10 mouse cellular contexts compared by ENCODE assay signal in genomic region chr10:53517770-53518598, GRCm38 (mm10).
DNase-seq lines count a peak whose midpoint lies in the region; ATAC-seq lines count a peak whose summit lies in the region.
"Had no signal": no experiment of that assay in that cellular context is flagged by ENCODE, and none has a peak within 500 bp of the region (broad histone marks: within the 10 kb centered on the region; RNA-seq: fewer than 3 reads in every experiment).

No protein-coding gene starts in this region.

- DNase-seq in heart, postnatal 4 days: no peak
- peak; percentile 81 for DNase-seq in MN1 (ENCODE audit: low spot score)
- no peak for DNase-seq in urinary bladder, postnatal 4 days (ENCODE audit: low spot score in 2 of 2)
- no peak for DNase-seq in urinary bladder, postnatal 25 days (ENCODE audit: low spot score)
- DNase-seq: right cerebral cortex, postnatal 25 days; thymus, postnatal 4 days had no signal

- H3K27me3 ChIP-seq in heart, embryonic 16.5 days (ENCODE audit: control insufficient read depth, insufficient read depth, low read length): no peaks in the 10 kb centered on the region
- H3K27me3 ChIP-seq in embryonic facial prominence, embryonic 15.5 days: no peaks in the 10 kb centered on the region
- no peaks in the 10 kb centered on the region for H3K27me3 ChIP-seq in midbrain, embryonic 13.5 days

- H3K9me3 ChIP-seq in heart, embryonic 16.5 days (replicated peaks; ENCODE audit: control insufficient read depth, low read length): no peaks in the 10 kb centered on the region
- H3K9me3 ChIP-seq in embryonic facial prominence, embryonic 15.5 days (replicated peaks): no peaks in the 10 kb centered on the region
- H3K9me3 ChIP-seq in midbrain, embryonic 13.5 days: no peaks in the 10 kb centered on the region

- peaks cover 13% of the 10 kb centered on the region for H3K4me1 ChIP-seq in heart, embryonic 16.5 days (ENCODE audit: control insufficient read depth, insufficient read depth, low read length)
- peaks cover 12% of the 10 kb centered on the region for H3K4me1 ChIP-seq in embryonic facial prominence, embryonic 15.5 days
- peaks cover 17% of the 10 kb centered on the region for H3K4me1 ChIP-seq in midbrain, embryonic 13.5 days (replicated peaks)

- peak overlapping the region; percentile 30 for H3K4me2 ChIP-seq in heart, embryonic 16.5 days (ENCODE audit: low read depth, low read length)
- no peak overlapping the region for H3K4me2 ChIP-seq in embryonic facial prominence, embryonic 15.5 days (replicated peaks)
- H3K4me2 ChIP-seq in midbrain, embryonic 13.5 days (replicated peaks): no peak overlapping the region

- H3K27ac ChIP-seq in heart, embryonic 16.5 days (ENCODE audit: low read length): peak overlapping the region; percentile 75
- peak overlapping the region; percentile 72 for H3K27ac ChIP-seq in embryonic facial prominence, embryonic 15.5 days (replicated peaks)
- 0 out of 2 replicates have a peak overlapping the region, but pooled peaks have one; percentile 57 for H3K27ac ChIP-seq in midbrain, embryonic 13.5 days

- ATAC-seq in heart, embryonic 16.5 days (replicated peaks; ENCODE audit: extremely low read depth, insufficient read depth, low FRiP score): no peak
- no peak for ATAC-seq in embryonic facial prominence, embryonic 15.5 days (ENCODE audit: insufficient number of reproducible peaks, low FRiP score, low TSS enrichment, low read depth)
- peak; percentile 59; the same call in 1 of the 2 replicates for ATAC-seq in midbrain, embryonic 13.5 days
- no peak for ATAC-seq in erythroid progenitor cell, adult 5-6 weeks (replicated peaks; ENCODE audit: low FRiP score, poor library complexity, severe bottlenecking)

- 78% methylated on average over 14 of the region's 14 CpGs for WGBS in heart, embryonic 16.5 days
- WGBS in embryonic facial prominence, embryonic 15.5 days: 56% methylated on average over 14 of the region's 14 CpGs
- 62% methylated on average over 14 of the region's 14 CpGs for WGBS in midbrain, embryonic 13.5 days

- H3K4me3 ChIP-seq in heart, embryonic 16.5 days (ENCODE audit: low read length): no peak overlapping the region
- H3K4me3 ChIP-seq in embryonic facial prominence, embryonic 15.5 days (replicated peaks): no peak overlapping the region
- no peak overlapping the region for H3K4me3 ChIP-seq in midbrain, embryonic 13.5 days (replicated peaks)

- H3K36me3 ChIP-seq in heart, embryonic 16.5 days (ENCODE audit: control insufficient read depth, insufficient read depth): no peaks in the 10 kb centered on the region
- H3K36me3 ChIP-seq in embryonic facial prominence, embryonic 15.5 days: no peaks in the 10 kb centered on the region
- H3K36me3 ChIP-seq in midbrain, embryonic 13.5 days: no peaks in the 10 kb centered on the region

- peak overlapping the region; percentile 36; the same call in 1 of the 2 replicates for H3K9ac ChIP-seq in heart, embryonic 16.5 days (ENCODE audit: low read length)
- no peak overlapping the region for H3K9ac ChIP-seq in embryonic facial prominence, embryonic 15.5 days
- H3K9ac ChIP-seq in midbrain, embryonic 13.5 days (replicated peaks): no peak overlapping the region
